Mouse (Mus musculus): ENCODE measurements around the gene Phf3. TPM values are rescaled to one million over a fixed set of nuclear protein-coding genes. Genes with fewer than 3 reads are reported as not detected.

The Phf3 gene
- 52.7 and 103 TPM in 2 replicates for polyA plus RNA-seq (2012; rRNA removed)

GRCm38 (mm10) chr1:30873541-30874260 is at the start of gene Phf3:
Gene Phf3 (minus strand): TSS chr1:30873921.
- Histone ChIP-seq H3K4me3 (ENCODE audit: control insufficient read depth, insufficient read depth, low read length) (peak within 1 kb of the TSS; percentile 69), H3K27ac (ENCODE audit: control insufficient read depth, insufficient read depth, low read length) (peak within 1 kb of the TSS; percentile 74), H3K4me1 (replicated peaks; ENCODE audit: control insufficient read depth, insufficient read depth, low read length) (no peaks in the 10 kb centered on the region), H3K36me3 (ENCODE audit: control insufficient read depth, insufficient read depth, low read length) (no peaks in the 10 kb centered on the region), H3K27me3 (ENCODE audit: control insufficient read depth, insufficient read depth, low read length) (no peaks in the 10 kb centered on the region)
- peak; percentile 87 for DNase-seq
- under 1% methylated on average over 83 of the region's 85 CpGs for WGBS
- TF ChIP-seq CTCF (IDR thresholded peaks at IDR 0.05; ENCODE audit: borderline replicate concordance, control insufficient read depth, extremely low read depth, insufficient read depth, low read length, poor library complexity) (no peak; the same call in 1 of the 2 replicates), POLR2A (IDR thresholded peaks at IDR 0.05; ENCODE audit: control insufficient read depth, extremely low read depth, insufficient read depth, low read length, poor library complexity) (peak; percentile 89)

GRCm38 (mm10) chr1:30922237-30922636 is 48.5 kb upstream of the Phf3 start:
- Histone ChIP-seq H3K4me3 (ENCODE audit: control insufficient read depth, insufficient read depth, low read length) (no peak overlapping the region), H3K27me3 (ENCODE audit: control insufficient read depth, insufficient read depth, low read length) (no peaks in the 10 kb centered on the region), H3K36me3 (ENCODE audit: control insufficient read depth, insufficient read depth, low read length) (no peaks in the 10 kb centered on the region), H3K4me1 (replicated peaks; ENCODE audit: control insufficient read depth, insufficient read depth, low read length) (no peaks in the 10 kb centered on the region), H3K27ac (ENCODE audit: control insufficient read depth, insufficient read depth, low read length) (no peak overlapping the region)
- no peak for DNase-seq
- TF ChIP-seq POLR2A (IDR thresholded peaks at IDR 0.05; ENCODE audit: control insufficient read depth, extremely low read depth, insufficient read depth, low read length, poor library complexity) (no peak), CTCF (IDR thresholded peaks at IDR 0.05; ENCODE audit: borderline replicate concordance, control insufficient read depth, extremely low read depth, insufficient read depth, low read length, poor library complexity) (no peak)
- WGBS, result 93% methylated on average over 3 of the region's 3 CpGs

GRCm38 (mm10) chr1:30921252-30921651 is 47.5 kb upstream of the Phf3 start:
- DNase-seq, result no peak
- H3K27ac ChIP-seq (ENCODE audit: control insufficient read depth, insufficient read depth, low read length), result no peak overlapping the region
- no peak overlapping the region for H3K4me3 ChIP-seq (ENCODE audit: control insufficient read depth, insufficient read depth, low read length)
- H3K36me3 ChIP-seq (ENCODE audit: control insufficient read depth, insufficient read depth, low read length), result no peaks in the 10 kb centered on the region
- TF ChIP-seq CTCF (IDR thresholded peaks at IDR 0.05; ENCODE audit: borderline replicate concordance, control insufficient read depth, extremely low read depth, insufficient read depth, low read length, poor library complexity), result no peak
- no peak for TF ChIP-seq POLR2A (IDR thresholded peaks at IDR 0.05; ENCODE audit: control insufficient read depth, extremely low read depth, insufficient read depth, low read length, poor library complexity)
- H3K4me1 ChIP-seq (replicated peaks; ENCODE audit: control insufficient read depth, insufficient read depth, low read length), result no peaks in the 10 kb centered on the region
- no peaks in the 10 kb centered on the region for H3K27me3 ChIP-seq (ENCODE audit: control insufficient read depth, insufficient read depth, low read length)

GRCm38 (mm10) chr1:30920620-30921177 is 47.0 kb upstream of the Phf3 start:
- 95% methylated on average over 1 of the region's 1 CpGs for WGBS
- Histone ChIP-seq H3K27ac (ENCODE audit: control insufficient read depth, insufficient read depth, low read length) (no peak overlapping the region), H3K27me3 (ENCODE audit: control insufficient read depth, insufficient read depth, low read length) (no peaks in the 10 kb centered on the region), H3K4me3 (ENCODE audit: control insufficient read depth, insufficient read depth, low read length) (no peak overlapping the region), H3K36me3 (ENCODE audit: control insufficient read depth, insufficient read depth, low read length) (no peaks in the 10 kb centered on the region), H3K4me1 (replicated peaks; ENCODE audit: control insufficient read depth, insufficient read depth, low read length) (no peaks in the 10 kb centered on the region)
- no peak for TF ChIP-seq POLR2A (IDR thresholded peaks at IDR 0.05; ENCODE audit: control insufficient read depth, extremely low read depth, insufficient read depth, low read length, poor library complexity)
- no peak for TF ChIP-seq CTCF (IDR thresholded peaks at IDR 0.05; ENCODE audit: borderline replicate concordance, control insufficient read depth, extremely low read depth, insufficient read depth, low read length, poor library complexity)
- peak; percentile 60 for DNase-seq

GRCm38 (mm10) chr1:30910172-30910571 is 36.5 kb upstream of the Phf3 start:
- no peaks in the 10 kb centered on the region for H3K36me3 ChIP-seq (ENCODE audit: control insufficient read depth, insufficient read depth, low read length)
- H3K27me3 ChIP-seq (ENCODE audit: control insufficient read depth, insufficient read depth, low read length), result no peaks in the 10 kb centered on the region
- no peak overlapping the region for H3K4me3 ChIP-seq (ENCODE audit: control insufficient read depth, insufficient read depth, low read length)
- WGBS, result 36% methylated on average over 3 of the region's 3 CpGs
- TF ChIP-seq POLR2A (IDR thresholded peaks at IDR 0.05; ENCODE audit: control insufficient read depth, extremely low read depth, insufficient read depth, low read length, poor library complexity), result no peak
- TF ChIP-seq CTCF (IDR thresholded peaks at IDR 0.05; ENCODE audit: borderline replicate concordance, control insufficient read depth, extremely low read depth, insufficient read depth, low read length, poor library complexity), result no peak
- no peaks in the 10 kb centered on the region for H3K4me1 ChIP-seq (replicated peaks; ENCODE audit: control insufficient read depth, insufficient read depth, low read length)
- no peak overlapping the region for H3K27ac ChIP-seq (ENCODE audit: control insufficient read depth, insufficient read depth, low read length)
- DNase-seq, result no peak

GRCm38 (mm10) chr1:30908797-30909196 is 35.1 kb upstream of the Phf3 start:
- no peak for TF ChIP-seq CTCF (IDR thresholded peaks at IDR 0.05; ENCODE audit: borderline replicate concordance, control insufficient read depth, extremely low read depth, insufficient read depth, low read length, poor library complexity)
- TF ChIP-seq POLR2A (IDR thresholded peaks at IDR 0.05; ENCODE audit: control insufficient read depth, extremely low read depth, insufficient read depth, low read length, poor library complexity), result no peak
- Histone ChIP-seq H3K4me3 (ENCODE audit: control insufficient read depth, insufficient read depth, low read length) (no peak overlapping the region), H3K27ac (ENCODE audit: control insufficient read depth, insufficient read depth, low read length) (no peak overlapping the region), H3K4me1 (replicated peaks; ENCODE audit: control insufficient read depth, insufficient read depth, low read length) (no peaks in the 10 kb centered on the region), H3K27me3 (ENCODE audit: control insufficient read depth, insufficient read depth, low read length) (no peaks in the 10 kb centered on the region), H3K36me3 (ENCODE audit: control insufficient read depth, insufficient read depth, low read length) (no peaks in the 10 kb centered on the region)
- WGBS, result 89% methylated on average over 4 of the region's 4 CpGs
- no peak for DNase-seq
